Mouse (Mus musculus) limb, embryonic 15.5 days (tissue): Measurements from ENCODE around the gene Gm49711. TPM values are rescaled to one million over a fixed set of nuclear protein-coding genes. Genes with fewer than 3 reads are reported as not detected.
"Not testable (repeated sequence)": the region's sequence is repeated elsewhere in the genome, so short reads cannot be mapped to it uniquely, and the experiment has no call there.

Experiments used
- ATAC-seq: fragments of 200-750 bp; cut with Nextera tagmentation; 2 replicates; pipeline ENCODE4 v1.8.0; 2017; ENCODE audit warnings: low read depth, moderate TSS enrichment; ENCODE audit not compliant: insufficient number of reproducible peaks, low FRiP score, low TSS enrichment
- H3K27ac ChIP-seq: fragments of 300-500 bp; sonication (generic); 2 replicates; pipeline ENCODE4 v1.5.1; 2015; ENCODE audit warnings: moderate library complexity, mild to moderate bottlenecking, inconsistent platforms
- H3K27me3 ChIP-seq: fragments of 300-500 bp; sonication (generic); 2 replicates; pipeline ENCODE4 v1.6.1; 2015; ENCODE audit warnings: inconsistent platforms
- H3K36me3 ChIP-seq: fragments of 300-500 bp; sonication (generic); 2 replicates; pipeline ENCODE4 v1.6.1; 2015; ENCODE audit warnings: inconsistent platforms
- H3K4me1 ChIP-seq: fragments of 300-500 bp; sonication (generic); 2 replicates; pipeline ENCODE4 v1.6.1; 2015; ENCODE audit warnings: inconsistent platforms
- H3K4me2 ChIP-seq: fragments of 300-500 bp; sonication (generic); 2 replicates; pipeline ENCODE4 v1.6.1; 2015; ENCODE audit warnings: mild to moderate bottlenecking, inconsistent platforms
- H3K4me3 ChIP-seq: fragments of 300-500 bp; sonication (generic); 2 replicates; pipeline ENCODE4 v1.5.1; 2015; ENCODE audit warnings: mild to moderate bottlenecking, inconsistent platforms
- H3K9ac ChIP-seq: fragments of 300-500 bp; sonication (generic); 2 replicates; pipeline ENCODE4 v1.6.1; 2015; ENCODE audit warnings: inconsistent platforms
- H3K9me3 ChIP-seq: fragments of 300-500 bp; sonication (generic); 2 replicates; pipeline ENCODE4 v1.6.1; 2016; ENCODE audit warnings: inconsistent platforms
- WGBS: fragments of 180-500 bp; shearing (Covaris S2); methylation state at CpG from one replicate; pipeline ENCODE4 v1.1.7; 2015; 5-methylcytosine and 5-hydroxymethylcytosine counted together
- polyA plus RNA-seq: library from polyadenylated mRNA; unstranded; fragments of >200 nt; fragmentation: Nextera tagmentation; extraction: Ambion mirVana; gene quantifications from 2 replicates; pipeline ENCODE4 v1.2.1, GENCODE M21; 2015

The Gm49711 gene
- polyA plus RNA-seq, 1 experiment from 2014 or later: 0.27 TPM

DNA sequence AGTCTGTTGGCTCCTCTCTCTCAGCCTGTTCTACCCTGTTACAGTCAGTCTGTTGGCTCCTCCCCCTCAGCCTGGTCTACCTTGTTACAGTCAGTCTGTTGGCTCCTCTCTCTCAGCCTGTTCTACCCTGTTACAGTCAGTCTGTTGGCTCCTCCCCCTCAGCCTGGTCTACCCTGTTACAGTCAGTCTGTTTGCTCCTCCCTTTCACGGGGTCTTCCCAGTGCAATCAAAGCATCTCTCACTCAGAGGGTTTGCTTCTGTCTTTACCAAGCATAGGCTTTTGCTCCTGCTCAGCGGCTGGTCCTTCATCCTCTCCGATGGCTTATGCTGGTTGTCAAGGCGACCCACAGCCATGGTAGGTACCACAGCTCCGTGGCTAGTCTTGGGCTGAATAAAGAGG, 152.2 kb downstream of the Gm49711 start:
- not testable (repeated sequence) for H3K4me2 ChIP-seq, ATAC-seq, H3K9me3 ChIP-seq, H3K27me3 ChIP-seq, H3K9ac ChIP-seq, H3K27ac ChIP-seq, H3K36me3 ChIP-seq, H3K4me3 ChIP-seq
- H3K4me1 ChIP-seq: peaks cover 22% of the 10 kb centered on the region
- WGBS: 86% methylated on average over 5 of the region's 5 CpGs

DNA sequence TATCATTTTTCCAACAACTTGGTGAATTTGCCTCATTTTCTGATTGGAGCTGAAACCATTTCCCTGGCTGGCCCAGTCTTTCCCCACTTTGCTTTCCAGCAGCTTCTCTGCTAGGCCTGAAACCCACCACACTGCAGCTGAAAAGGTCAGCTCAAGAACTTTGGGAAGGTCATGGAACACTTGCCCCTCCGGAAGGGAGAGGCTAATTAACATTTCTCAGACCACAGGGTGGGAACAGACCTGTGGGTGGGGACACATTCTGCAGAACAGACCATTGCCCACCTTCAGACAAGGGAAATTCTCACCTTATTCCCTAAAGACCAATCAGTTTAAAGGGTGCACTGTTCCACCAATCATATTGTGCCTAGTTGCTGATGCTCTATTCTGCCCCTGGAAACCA, 155.8 kb downstream of the Gm49711 start:
- not testable (repeated sequence) for H3K36me3 ChIP-seq, ATAC-seq, H3K4me2 ChIP-seq, H3K27me3 ChIP-seq, H3K27ac ChIP-seq, H3K4me3 ChIP-seq, H3K9ac ChIP-seq, H3K9me3 ChIP-seq
- peaks cover 21% of the 10 kb centered on the region for H3K4me1 ChIP-seq
- WGBS: 73% methylated on average over 1 of the region's 1 CpGs

DNA sequence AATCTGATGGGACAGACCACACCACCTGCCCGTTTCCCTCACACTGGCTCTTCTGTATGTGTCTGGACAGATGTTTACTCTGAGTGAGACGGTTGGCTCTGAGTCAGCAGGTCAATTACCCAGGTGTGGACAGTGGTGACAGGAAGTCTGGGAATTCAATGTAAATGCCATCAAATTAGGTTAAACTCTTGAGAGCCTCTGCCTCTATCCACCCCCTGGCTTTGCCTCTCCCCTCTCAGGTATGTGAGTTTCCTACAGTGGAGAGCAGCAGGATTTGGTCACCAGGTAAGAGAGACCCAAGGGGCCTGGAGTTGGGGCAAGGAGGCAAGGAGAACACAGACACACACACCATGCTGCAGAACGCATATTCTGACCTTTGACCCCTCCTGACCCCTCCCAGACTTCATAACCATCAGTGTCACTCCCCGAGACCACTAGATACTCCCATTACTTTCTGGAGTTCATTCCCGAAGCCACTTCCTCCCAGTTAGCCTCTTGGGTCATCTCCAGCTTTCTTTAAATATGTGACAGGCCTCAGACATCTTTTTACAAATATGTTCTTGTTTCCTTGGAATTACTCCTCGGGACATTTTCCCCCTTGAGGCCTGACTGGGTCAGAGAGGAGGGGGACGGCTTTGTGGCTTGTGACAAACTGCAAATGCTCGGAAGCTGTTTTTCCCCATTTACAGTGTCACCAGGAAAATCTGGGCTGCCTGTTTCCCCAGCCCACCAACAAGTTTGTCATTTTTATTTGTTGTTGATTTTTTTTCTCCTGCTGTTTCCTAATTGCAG, 157.7 kb downstream of the Gm49711 start:
- H3K4me3 ChIP-seq: no peak overlapping the region
- no peak overlapping the region for H3K27ac ChIP-seq
- H3K36me3 ChIP-seq: no peaks in the 10 kb centered on the region
- 0 out of 2 replicates have a peak, but pooled peaks cover 2% of the 10 kb centered on the region for H3K27me3 ChIP-seq
- ATAC-seq: no peak
- H3K4me2 ChIP-seq: no peak overlapping the region
- WGBS: 35% methylated on average over 8 of the region's 8 CpGs
- no peaks in the 10 kb centered on the region for H3K9me3 ChIP-seq
- H3K4me1 ChIP-seq: peaks cover 12% of the 10 kb centered on the region
- H3K9ac ChIP-seq: no peak overlapping the region

DNA sequence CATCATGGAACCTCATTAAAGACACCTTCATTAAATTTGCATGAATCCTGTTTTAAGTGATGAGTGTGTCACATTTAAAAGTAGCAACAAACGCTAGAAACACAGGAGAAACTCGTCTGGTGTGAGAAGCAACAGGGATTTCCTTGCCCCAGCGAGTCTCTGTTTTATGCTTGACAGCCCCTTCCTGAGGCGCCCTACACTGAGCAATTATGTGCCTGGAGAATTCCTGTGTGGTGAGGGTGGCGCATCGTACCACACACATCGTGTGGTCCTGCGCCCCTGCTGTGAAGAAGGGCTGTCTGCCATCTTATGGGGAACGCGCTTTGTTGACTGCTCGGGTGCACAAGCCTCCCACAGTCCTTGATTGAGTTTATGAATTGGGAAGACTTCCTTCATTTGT, 162.6 kb downstream of the Gm49711 start:
- Histone ChIP-seq H3K27ac (no peak overlapping the region), H3K4me3 (no peak overlapping the region), H3K9me3 (no peaks in the 10 kb centered on the region), H3K27me3 (no peaks in the 10 kb centered on the region), H3K9ac (no peak overlapping the region), H3K36me3 (no peaks in the 10 kb centered on the region), H3K4me1 (peaks cover 9% of the 10 kb centered on the region), H3K4me2 (no peak overlapping the region)
- 90% methylated on average over 11 of the region's 11 CpGs for WGBS
- no peak for ATAC-seq

DNA sequence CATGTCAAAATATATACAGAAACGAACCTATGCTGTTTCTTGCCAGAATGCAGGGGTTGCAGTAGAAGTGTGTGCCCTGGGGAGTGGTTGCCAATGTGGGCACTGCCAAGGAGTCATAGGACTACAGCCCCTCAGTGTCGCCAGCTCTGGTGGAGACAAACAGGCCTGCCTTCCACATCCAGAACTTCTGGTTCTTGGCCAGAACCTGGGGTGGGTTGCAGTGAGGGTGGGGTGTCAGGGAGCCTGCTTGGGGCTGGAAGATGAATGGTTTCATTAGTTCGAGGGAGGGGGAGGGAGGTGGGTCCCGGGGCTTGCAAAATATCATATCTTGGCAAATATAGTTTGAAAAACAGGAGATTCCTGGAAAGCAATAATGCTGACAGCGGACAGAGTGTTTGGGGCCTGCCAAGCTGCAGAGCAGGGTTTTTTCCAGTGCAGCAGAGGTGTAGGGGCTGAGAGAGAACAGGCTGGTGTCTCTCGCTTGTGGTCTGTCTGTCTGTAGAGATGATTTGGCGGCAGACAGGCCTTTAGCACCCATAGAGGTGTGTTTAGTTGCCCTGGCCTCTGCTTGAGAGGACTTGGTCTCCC, 170.3 kb downstream of the Gm49711 start:
- no peaks in the 10 kb centered on the region for H3K36me3 ChIP-seq
- 57% methylated on average over 7 of the region's 7 CpGs for WGBS
- H3K4me3 ChIP-seq: no peak overlapping the region
- no peak overlapping the region for H3K27ac ChIP-seq
- H3K9me3 ChIP-seq: no peaks in the 10 kb centered on the region
- no peak for ATAC-seq
- H3K4me2 ChIP-seq: no peak overlapping the region
- no peaks in the 10 kb centered on the region for H3K27me3 ChIP-seq
- H3K4me1 ChIP-seq: peaks cover 25% of the 10 kb centered on the region
- H3K9ac ChIP-seq: no peak overlapping the region

DNA sequence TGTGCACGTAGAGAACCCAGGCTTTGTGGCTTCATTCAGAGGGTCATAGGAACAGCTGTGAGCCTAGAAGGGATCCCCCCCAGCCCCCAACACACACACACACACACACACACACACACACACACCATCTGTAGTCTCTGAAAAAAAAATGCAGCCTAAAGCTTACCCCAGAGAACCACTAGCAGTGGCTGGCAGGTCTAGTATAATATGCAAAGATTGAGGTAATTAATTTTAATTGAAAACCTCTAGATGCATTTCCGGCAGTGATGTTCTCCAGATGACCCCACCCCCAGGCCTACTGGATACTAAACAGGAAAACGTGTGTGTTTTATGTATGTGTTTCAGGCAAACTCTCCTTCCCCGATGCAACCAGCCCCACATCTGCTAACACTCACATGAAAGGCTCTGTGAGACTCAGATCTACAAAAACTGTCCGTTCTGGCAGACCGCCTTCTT, 172.4 kb downstream of the Gm49711 start:
- ATAC-seq: peak; percentile 36; the same call in 1 of the 2 replicates
- H3K36me3 ChIP-seq: no peaks in the 10 kb centered on the region
- no peaks in the 10 kb centered on the region for H3K9me3 ChIP-seq
- no peak overlapping the region for H3K4me2 ChIP-seq
- 25% methylated on average over 6 of the region's 6 CpGs for WGBS
- no peak overlapping the region for H3K4me3 ChIP-seq
- H3K27ac ChIP-seq: 0 out of 2 replicates have a peak overlapping the region, but pooled peaks have one; percentile 4
- no peak overlapping the region for H3K9ac ChIP-seq
- H3K4me1 ChIP-seq: peaks cover 25% of the 10 kb centered on the region
- no peaks in the 10 kb centered on the region for H3K27me3 ChIP-seq

DNA sequence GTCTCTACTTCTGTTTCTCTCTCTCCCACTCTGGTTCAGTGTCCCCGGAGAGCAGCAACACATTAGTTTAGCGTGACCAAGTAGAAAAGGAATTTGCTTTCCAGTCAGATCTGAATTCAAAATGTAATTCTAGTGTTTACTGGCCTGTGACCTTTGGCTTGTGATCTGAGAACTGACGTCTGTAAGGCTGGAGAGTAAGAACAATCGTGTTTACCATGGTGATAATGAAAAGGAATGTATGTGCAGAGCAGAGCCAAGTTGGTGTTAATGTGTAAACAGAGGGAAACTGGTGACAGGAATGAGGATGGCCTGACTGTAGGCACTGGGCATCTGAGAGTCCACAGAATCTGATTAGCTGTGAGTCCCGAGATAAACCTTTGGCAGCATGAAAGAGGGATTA, 176.4 kb downstream of the Gm49711 start:
- Histone ChIP-seq H3K9me3 (no peaks in the 10 kb centered on the region), H3K27ac (no peak overlapping the region), H3K9ac (no peak overlapping the region), H3K36me3 (no peaks in the 10 kb centered on the region), H3K4me3 (no peak overlapping the region), H3K4me1 (peaks cover 17% of the 10 kb centered on the region), H3K4me2 (no peak overlapping the region), H3K27me3 (no peaks in the 10 kb centered on the region)
- 43% methylated on average over 5 of the region's 5 CpGs for WGBS
- ATAC-seq: no peak

DNA sequence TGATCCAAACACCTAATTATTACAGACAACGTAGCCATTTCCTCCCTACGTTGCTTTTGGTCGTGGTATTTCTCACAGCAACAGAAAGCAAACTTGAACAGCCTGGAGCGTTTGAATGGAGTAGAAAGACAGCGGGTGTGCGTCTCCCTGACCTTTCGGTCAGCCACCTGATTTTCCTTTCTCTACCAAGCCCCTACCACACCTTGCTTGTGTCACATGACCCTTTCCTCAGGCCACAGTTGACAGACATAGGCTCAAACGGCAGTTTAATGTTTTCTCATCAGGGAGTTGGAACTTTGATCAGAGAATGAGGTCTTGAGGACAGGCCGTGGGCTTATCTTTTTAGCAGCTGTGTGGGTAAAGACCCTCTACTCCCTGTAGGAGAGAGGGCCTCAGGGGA, 177.1 kb downstream of the Gm49711 start:
- Histone ChIP-seq H3K4me1 (peaks cover 11% of the 10 kb centered on the region), H3K4me2 (no peak overlapping the region), H3K27ac (no peak overlapping the region), H3K36me3 (no peaks in the 10 kb centered on the region), H3K27me3 (no peaks in the 10 kb centered on the region), H3K9ac (no peak overlapping the region), H3K4me3 (no peak overlapping the region), H3K9me3 (no peaks in the 10 kb centered on the region)
- ATAC-seq: no peak
- WGBS: 55% methylated on average over 9 of the region's 9 CpGs

Other genes with a start within 250 kb of the Gm49711 start
- gene Mrps6, start within 50 bp of the Gm49711 start, polyA plus RNA-seq: 82.0 and 93.0 TPM in 2 replicates
- gene Slc5a3, start within 50 bp of the Gm49711 start, polyA plus RNA-seq: 6.2 and 7.8 TPM in 2 replicates
- 0.18 TPM in 1 of 2 replicates, not detected in the other for gene Kcne2, start 234.1 kb downstream of the Gm49711 start, polyA plus RNA-seq
- gene Smim11, start 243.0 kb downstream of the Gm49711 start, polyA plus RNA-seq: 129 and 138 TPM in 2 replicates